Mouse (Mus musculus) adrenal gland (tissue): ENCODE results near the gene Apoc2.
"Not testable (repeated sequence)": the region's sequence is repeated elsewhere in the genome, so short reads cannot be mapped to it uniquely, and the experiment has no call there.

ENCODE experiments used
- intact Hi-C: fragments of 180-260 bp; cut with DNase I; formaldehyde crosslinking; loops from one replicate; pipeline ENCODE4 v1.15.1; 2025

Apoc2 gene

GRCm38 (mm10) chr7:19700299-19701068 is 22.7 kb upstream of the Apoc2 start:
- intact Hi-C loops, result no loop called here

- intact Hi-C loops, result no loop called here
Measured at GRCm38 (mm10) chr7:19699827-19700148, 22.0 kb upstream of the Apoc2 start.

- intact Hi-C loops, result no loop called here
Measured at GRCm38 (mm10) chr7:19698907-19699826, 21.4 kb upstream of the Apoc2 start, which contains the start of gene Apoe. Gene Apoe (minus strand): TSS chr7:19699188.

- intact Hi-C loops, result loop anchor here (1.0 kb wide), 1 partner anchor 29 kb away; no protein-coding TSS in a partner anchor
Measured at GRCm38 (mm10) chr7:19697949-19698906, 20.5 kb upstream of the Apoc2 start.

GRCm38 (mm10) chr7:19696336-19696873 is 18.7 kb upstream of the Apoc2 start:
- intact Hi-C loops, result no loop called here

- intact Hi-C loops, result no loop called here
Measured at GRCm38 (mm10) chr7:19695881-19696280, 18.1 kb upstream of the Apoc2 start.

- intact Hi-C loops, result no loop called here
Measured at GRCm38 (mm10) chr7:19695213-19695594, 17.5 kb upstream of the Apoc2 start.

GRCm38 (mm10) chr7:19694336-19695212 is 16.8 kb upstream of the Apoc2 start:
- intact Hi-C loops, result no loop called here

GRCm38 (mm10) chr7:19693421-19693820 is 15.7 kb upstream of the Apoc2 start:
- intact Hi-C loops, result no loop called here

GRCm38 (mm10) chr7:19691873-19692865 is 14.4 kb upstream of the Apoc2 start, which contains the start of gene Apoc1:
Gene Apoc1 (minus strand): TSS chr7:19692660.
- intact Hi-C loops, result no loop called here

GRCm38 (mm10) chr7:19691434-19691833 is 13.7 kb upstream of the Apoc2 start:
- intact Hi-C loops, result no loop called here

- intact Hi-C loops, result no loop called here
Measured at GRCm38 (mm10) chr7:19690845-19691244, 13.1 kb upstream of the Apoc2 start.

GRCm38 (mm10) chr7:19688611-19689010 is 10.9 kb upstream of the Apoc2 start:
- intact Hi-C loops, result no loop called here

- intact Hi-C loops, result no loop called here
Measured at GRCm38 (mm10) chr7:19688101-19688500, 10.4 kb upstream of the Apoc2 start.

- intact Hi-C loops, result not testable (repeated sequence)
Measured at GRCm38 (mm10) chr7:19686927-19687583, 9.3 kb upstream of the Apoc2 start.

GRCm38 (mm10) chr7:19686521-19686920 is 8.8 kb upstream of the Apoc2 start:
- intact Hi-C loops, result no loop called here

- intact Hi-C loops, result no loop called here
Measured at GRCm38 (mm10) chr7:19685374-19685773, 7.6 kb upstream of the Apoc2 start.

GRCm38 (mm10) chr7:19683771-19684201 is 6.0 kb upstream of the Apoc2 start:
- intact Hi-C loops, result no loop called here
